Mouse (Mus musculus) C2C12 (cell line): ENCODE results near the gene 4930451I11Rik.

Source experiments
- CEBPB ChIP-seq: IDR thresholded peaks from one replicate; pipeline ENCODE4 v1.6.1; 2011; ENCODE audit warnings: low read depth, mild to moderate bottlenecking, control low read depth, moderate library complexity
- CTCF ChIP-seq: IDR thresholded peaks from one replicate; pipeline ENCODE4 v1.5.1; 2011; ENCODE audit not compliant: control insufficient read depth, insufficient read depth, insufficient read length
- MYOD1 ChIP-seq: IDR thresholded peaks from one replicate; pipeline ENCODE4 v1.6.1; 2011; ENCODE audit warnings: low read depth; ENCODE audit not compliant: control insufficient read depth, insufficient read length

DNA sequence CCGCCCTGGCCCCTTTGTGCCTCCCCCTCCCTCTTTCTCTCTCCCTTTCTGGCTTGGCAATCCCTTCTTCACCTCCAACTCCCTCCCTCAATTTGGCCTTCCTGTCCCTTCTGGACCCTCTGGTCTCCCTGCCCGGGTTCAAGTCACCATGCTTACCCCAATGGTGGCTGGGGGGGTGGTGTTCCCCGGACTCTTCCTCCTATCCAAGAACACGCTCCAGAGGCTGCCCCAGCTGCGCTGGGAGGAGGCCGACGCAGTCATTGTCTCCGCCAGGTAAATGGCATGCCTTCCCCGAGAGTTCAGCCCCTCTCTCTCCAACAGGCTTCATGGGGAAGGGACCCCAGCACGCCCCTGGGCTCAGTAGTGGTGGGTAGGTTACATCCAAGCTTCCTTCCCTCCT is 7.5 kb downstream of the 4930451I11Rik start:
- TF ChIP-seq CTCF = no peak
- no peak for TF ChIP-seq CEBPB
- TF ChIP-seq MYOD1 = no peak
